Mouse (Mus musculus): ENCODE results near the gene Ggt5. TPM values are rescaled to one million over a fixed set of nuclear protein-coding genes. Genes with fewer than 3 reads are reported as not detected.

Ggt5 gene
- total RNA-seq, 1 experiment = 0.36 TPM

DNA sequence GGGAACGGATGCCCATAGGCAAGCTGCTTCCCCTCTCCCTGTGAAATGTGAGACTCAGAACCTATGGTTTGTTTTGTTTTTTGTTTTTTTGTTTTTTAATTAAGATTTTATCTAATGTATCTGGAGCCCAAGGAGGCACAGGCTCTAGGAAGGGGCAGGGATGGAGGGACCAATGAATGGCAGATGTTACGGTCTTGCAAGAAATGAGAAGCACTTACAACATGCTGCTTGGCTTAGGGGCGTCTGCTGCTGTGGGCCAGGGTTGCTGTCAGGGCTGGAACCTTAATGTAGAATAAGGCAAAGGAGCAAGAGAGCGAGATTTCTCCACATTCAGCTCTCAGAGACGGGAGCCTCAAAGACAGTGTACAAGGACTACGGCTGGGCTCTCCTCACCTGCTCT is 33.6 kb upstream of the Ggt5 start:
- no peak overlapping the region for H3K9ac ChIP-seq (ENCODE audit: insufficient read depth, low read depth, low read length, poor library complexity, severe bottlenecking)

DNA sequence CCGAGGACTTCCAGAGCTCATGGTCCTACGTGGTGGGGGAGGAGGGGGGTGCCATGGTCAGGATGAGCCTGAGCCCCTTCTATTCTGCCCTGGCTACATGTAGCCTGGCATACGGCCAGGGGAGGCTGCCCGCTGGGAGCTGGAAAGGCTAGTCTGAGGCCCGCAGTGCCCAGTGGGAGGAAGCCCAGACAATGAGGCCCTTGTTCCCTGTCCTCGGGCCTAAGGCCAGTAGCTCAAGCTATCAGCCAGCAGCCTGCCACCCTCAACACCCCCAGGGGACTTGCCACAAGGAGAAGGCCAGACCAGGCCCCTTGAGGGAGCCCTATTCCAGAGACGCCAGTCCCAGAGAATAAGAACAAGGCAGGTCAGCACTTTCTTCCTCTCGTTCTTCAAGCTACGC is 33.1 kb upstream of the Ggt5 start:
- no peak overlapping the region for H3K4me3 ChIP-seq (ENCODE audit: insufficient read depth in 1 of 2, low read depth in 1 of 2, low read length in 2 of 2, poor library complexity in 1 of 2, severe bottlenecking in 1 of 2)
- no peak for TF ChIP-seq MAFK (IDR thresholded peaks at IDR 0.05; ENCODE audit: insufficient read depth, low read depth, low read length)
- no peak for TF ChIP-seq CHD2 (IDR thresholded peaks at IDR 0.05; ENCODE audit: low read depth, low read length)
- TF ChIP-seq HCFC1 (IDR thresholded peaks at IDR 0.05; ENCODE audit: borderline replicate concordance, insufficient read depth, low read length) = no peak
- TF ChIP-seq ZC3H11A (IDR thresholded peaks at IDR 0.05; ENCODE audit: borderline replicate concordance, low read depth, low read length) = no peak
- TF ChIP-seq ZNF384 (IDR thresholded peaks at IDR 0.05; ENCODE audit: low read depth, low read length) = no peak
- peaks cover 5 to 20% of the 10 kb centered on the region in 2 experiments; a peak in 2 of 4 replicates for H3K4me1 ChIP-seq (ENCODE audit: control insufficient read depth in 2 of 2, insufficient read depth in 2 of 2, low read length in 2 of 2, poor library complexity in 1 of 2)
- in situ Hi-C loops (cut with MboI; ENCODE audit: low sequenced_read_pairs in 2 of 2, unreplicated experiment in 2 of 2) = no loop called here
- no peak overlapping the region for H3K27ac ChIP-seq (ENCODE audit: insufficient read depth, low read depth, low read length, poor library complexity, severe bottlenecking)
- DNase-seq (ENCODE audit: low read depth, low spot score) = no peak
- H3K36me3 ChIP-seq (ENCODE audit: control insufficient read depth, insufficient read depth, low read length, poor library complexity, severe bottlenecking) = no peaks in the 10 kb centered on the region
- no peaks in the 10 kb centered on the region for H3K9me3 ChIP-seq (ENCODE audit: control insufficient read depth, insufficient read depth, low read depth, low read length)
- H3K9ac ChIP-seq (ENCODE audit: insufficient read depth, low read depth, low read length, poor library complexity, severe bottlenecking) = no peak overlapping the region

More for the DNA sequence above, 33.6 kb upstream of the Ggt5 start:
- in situ Hi-C loops (cut with MboI; ENCODE audit: low sequenced_read_pairs in 2 of 2, unreplicated experiment in 2 of 2) = no loop called here
- H3K4me3 ChIP-seq (ENCODE audit: insufficient read depth in 1 of 2, low read depth in 1 of 2, low read length in 2 of 2, poor library complexity in 1 of 2, severe bottlenecking in 1 of 2) = no peak overlapping the region
- H3K27ac ChIP-seq (ENCODE audit: insufficient read depth, low read depth, low read length, poor library complexity, severe bottlenecking) = no peak overlapping the region
- peaks cover 5 to 21% of the 10 kb centered on the region in 2 experiments; a peak in 2 of 4 replicates for H3K4me1 ChIP-seq (ENCODE audit: control insufficient read depth in 2 of 2, insufficient read depth in 2 of 2, low read length in 2 of 2, poor library complexity in 1 of 2)
- DNase-seq (ENCODE audit: low read depth, low spot score) = no peak
- H3K36me3 ChIP-seq (ENCODE audit: control insufficient read depth, insufficient read depth, low read length, poor library complexity, severe bottlenecking) = no peaks in the 10 kb centered on the region
- TF ChIP-seq ZNF384 (IDR thresholded peaks at IDR 0.05; ENCODE audit: low read depth, low read length) = no peak
- TF ChIP-seq MAFK (IDR thresholded peaks at IDR 0.05; ENCODE audit: insufficient read depth, low read depth, low read length) = no peak
- no peak for TF ChIP-seq CHD2 (IDR thresholded peaks at IDR 0.05; ENCODE audit: low read depth, low read length)
- no peak for TF ChIP-seq HCFC1 (IDR thresholded peaks at IDR 0.05; ENCODE audit: borderline replicate concordance, insufficient read depth, low read length)
- TF ChIP-seq ZC3H11A (IDR thresholded peaks at IDR 0.05; ENCODE audit: borderline replicate concordance, low read depth, low read length) = no peak
- no peaks in the 10 kb centered on the region for H3K9me3 ChIP-seq (ENCODE audit: control insufficient read depth, insufficient read depth, low read depth, low read length)

DNA sequence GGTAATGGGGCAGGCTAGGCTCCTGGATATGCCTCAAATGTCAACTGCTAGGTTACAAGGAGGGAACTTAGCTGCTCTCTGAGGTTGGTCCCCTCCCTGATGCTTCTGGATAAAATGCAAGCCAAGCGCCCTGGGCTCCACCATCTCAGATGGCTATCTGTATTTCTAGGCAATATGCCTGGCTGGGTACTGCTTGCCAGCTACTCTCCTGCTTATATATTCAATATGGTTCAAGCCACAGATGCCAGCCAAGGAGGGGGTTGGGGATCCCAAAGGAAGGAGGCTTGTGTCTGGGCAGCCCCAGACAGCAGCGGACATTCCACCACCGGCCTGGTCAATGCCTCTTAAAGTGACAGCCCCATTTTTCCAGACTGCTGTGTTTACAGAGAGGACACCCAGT is 30.6 kb upstream of the Ggt5 start:
- in situ Hi-C loops (cut with MboI; ENCODE audit: low sequenced_read_pairs in 2 of 2, unreplicated experiment in 2 of 2) = no loop called here
- Histone ChIP-seq H3K9me3 (ENCODE audit: control insufficient read depth, insufficient read depth, low read depth, low read length) (no peaks in the 10 kb centered on the region), H3K9ac (ENCODE audit: insufficient read depth, low read depth, low read length, poor library complexity, severe bottlenecking) (no peak overlapping the region), H3K27ac (ENCODE audit: insufficient read depth, low read depth, low read length, poor library complexity, severe bottlenecking) (no peak overlapping the region), H3K4me1 (ENCODE audit: control insufficient read depth in 2 of 2, insufficient read depth in 2 of 2, low read length in 2 of 2, poor library complexity in 1 of 2) (peaks cover 10 to 15% of the 10 kb centered on the region in 2 experiments; a peak in 2 of 4 replicates), H3K36me3 (ENCODE audit: control insufficient read depth, insufficient read depth, low read length, poor library complexity, severe bottlenecking) (no peaks in the 10 kb centered on the region), H3K4me3 (ENCODE audit: insufficient read depth in 1 of 2, low read depth in 1 of 2, low read length in 2 of 2, poor library complexity in 1 of 2, severe bottlenecking in 1 of 2) (no peak overlapping the region)
- TF ChIP-seq ZNF384 (IDR thresholded peaks at IDR 0.05; ENCODE audit: low read depth, low read length) (no peak), MAFK (IDR thresholded peaks at IDR 0.05; ENCODE audit: insufficient read depth, low read depth, low read length) (no peak), CHD2 (IDR thresholded peaks at IDR 0.05; ENCODE audit: low read depth, low read length) (no peak), ZC3H11A (IDR thresholded peaks at IDR 0.05; ENCODE audit: borderline replicate concordance, low read depth, low read length) (no peak), HCFC1 (IDR thresholded peaks at IDR 0.05; ENCODE audit: borderline replicate concordance, insufficient read depth, low read length) (no peak)
- no peak for DNase-seq (ENCODE audit: low read depth, low spot score)

DNA sequence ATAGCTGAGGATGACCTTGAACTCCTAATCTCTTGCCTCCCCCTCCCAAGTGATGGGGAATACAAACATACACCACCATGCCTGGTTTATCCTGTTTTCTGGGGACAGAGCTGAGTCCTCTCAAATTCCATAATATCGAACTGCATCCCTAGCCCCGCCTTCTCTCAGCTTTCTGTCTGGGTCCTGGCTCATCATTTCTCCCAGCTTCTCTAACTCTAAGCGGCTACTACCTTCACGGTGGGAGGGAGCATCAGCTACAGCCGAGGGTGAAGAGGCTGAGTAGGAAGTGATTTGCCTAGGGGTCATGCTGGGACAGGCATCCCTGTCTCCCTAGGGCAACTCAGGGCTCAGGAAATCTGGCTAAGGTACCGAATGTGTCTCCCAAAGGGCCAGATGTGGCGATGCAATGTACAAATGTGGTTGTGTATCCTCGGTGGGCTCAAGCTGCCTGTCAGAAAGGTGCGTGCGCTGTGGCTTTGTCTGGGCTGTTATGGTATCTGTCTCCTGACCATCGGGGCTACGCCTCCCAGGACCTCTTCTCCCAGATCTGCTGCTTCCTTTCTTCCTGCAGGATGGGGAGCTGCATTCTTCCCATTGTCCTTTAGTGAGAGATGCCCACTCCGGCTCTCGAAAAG is 30.0 kb upstream of the Ggt5 start:
- H3K9me3 ChIP-seq (ENCODE audit: control insufficient read depth, insufficient read depth, low read depth, low read length) = no peaks in the 10 kb centered on the region
- H3K27ac ChIP-seq (ENCODE audit: insufficient read depth, low read depth, low read length, poor library complexity, severe bottlenecking) = no peak overlapping the region
- in situ Hi-C loops (cut with MboI; ENCODE audit: low sequenced_read_pairs in 2 of 2, unreplicated experiment in 2 of 2) = no loop called here
- peaks cover 13 to 16% of the 10 kb centered on the region in 2 experiments; a peak in 2 of 4 replicates for H3K4me1 ChIP-seq (ENCODE audit: control insufficient read depth in 2 of 2, insufficient read depth in 2 of 2, low read length in 2 of 2, poor library complexity in 1 of 2)
- DNase-seq (ENCODE audit: low read depth, low spot score) = no peak
- H3K36me3 ChIP-seq (ENCODE audit: control insufficient read depth, insufficient read depth, low read length, poor library complexity, severe bottlenecking) = no peaks in the 10 kb centered on the region
- H3K4me3 ChIP-seq (ENCODE audit: insufficient read depth in 1 of 2, low read depth in 1 of 2, low read length in 2 of 2, poor library complexity in 1 of 2, severe bottlenecking in 1 of 2) = peak overlapping the region in 1 of 2 experiments; percentile 55; a peak in 1 of 4 replicates
- 0 out of 2 replicates have a peak overlapping the region, but pooled peaks have one; percentile 72 for H3K9ac ChIP-seq (ENCODE audit: insufficient read depth, low read depth, low read length, poor library complexity, severe bottlenecking)
- TF ChIP-seq ZC3H11A (IDR thresholded peaks at IDR 0.05; ENCODE audit: borderline replicate concordance, low read depth, low read length) = no peak

Data from ES-E14 (cell line).